Mouse (Mus musculus): ENCODE measurements around the gene Wdr66.

The Wdr66 gene

GRCm38 (mm10) chr5:123270917-123271316, 19.0 kb downstream of the Wdr66 start:
- DNase-seq (ENCODE audit: low read depth, low spot score), result no peak

GRCm38 (mm10) chr5:123272927-123273326, 21.0 kb downstream of the Wdr66 start:
- no peak for DNase-seq (ENCODE audit: low read depth, low spot score)

- no peak for DNase-seq (ENCODE audit: low read depth, low spot score)
Measured at GRCm38 (mm10) chr5:123276636-123277341, 24.9 kb downstream of the Wdr66 start.

- DNase-seq (ENCODE audit: low read depth, low spot score), result no peak
Measured at GRCm38 (mm10) chr5:123277342-123277701, 25.4 kb downstream of the Wdr66 start.

GRCm38 (mm10) chr5:123277704-123278103, 25.8 kb downstream of the Wdr66 start:
- DNase-seq (ENCODE audit: low read depth, low spot score), result no peak

- DNase-seq (ENCODE audit: low read depth, low spot score), result no peak
Measured at GRCm38 (mm10) chr5:123279248-123279647, 27.3 kb downstream of the Wdr66 start.

GRCm38 (mm10) chr5:123281336-123282136, 29.6 kb downstream of the Wdr66 start:
- DNase-seq (ENCODE audit: low read depth, low spot score), result no peak

GRCm38 (mm10) chr5:123285174-123285573, 33.3 kb downstream of the Wdr66 start:
- no peak for DNase-seq (ENCODE audit: low read depth, low spot score)

GRCm38 (mm10) chr5:123288079-123288478, 36.2 kb downstream of the Wdr66 start:
- no peak for DNase-seq (ENCODE audit: low read depth, low spot score)

GRCm38 (mm10) chr5:123294653-123295052, 42.8 kb downstream of the Wdr66 start:
- DNase-seq (ENCODE audit: low read depth, low spot score), result no peak

- no peak for DNase-seq (ENCODE audit: low read depth, low spot score)
Measured at GRCm38 (mm10) chr5:123296224-123296806, 44.4 kb downstream of the Wdr66 start.

GRCm38 (mm10) chr5:123296972-123297754, 45.3 kb downstream of the Wdr66 start:
- no peak for DNase-seq (ENCODE audit: low read depth, low spot score)

- DNase-seq (ENCODE audit: low read depth, low spot score), result no peak
Measured at GRCm38 (mm10) chr5:123297830-123298229, 45.9 kb downstream of the Wdr66 start.

GRCm38 (mm10) chr5:123298526-123298925, 46.6 kb downstream of the Wdr66 start:
- no peak for DNase-seq (ENCODE audit: low read depth, low spot score)

- no peak for DNase-seq (ENCODE audit: low read depth, low spot score)
Measured at GRCm38 (mm10) chr5:123300496-123301034, 48.7 kb downstream of the Wdr66 start.

GRCm38 (mm10) chr5:123301780-123302521, 50.0 kb downstream of the Wdr66 start:
- DNase-seq (ENCODE audit: low read depth, low spot score), result no peak

- no peak for DNase-seq (ENCODE audit: low read depth, low spot score)
Measured at GRCm38 (mm10) chr5:123307630-123308282, 55.9 kb downstream of the Wdr66 start.

GRCm38 (mm10) chr5:123309816-123310215, 57.9 kb downstream of the Wdr66 start:
- DNase-seq (ENCODE audit: low read depth, low spot score), result no peak

GRCm38 (mm10) chr5:123310221-123310620, 58.3 kb downstream of the Wdr66 start:
- DNase-seq (ENCODE audit: low read depth, low spot score), result no peak

GRCm38 (mm10) chr5:123313058-123313630, 61.2 kb downstream of the Wdr66 start:
- DNase-seq (ENCODE audit: low read depth, low spot score), result no peak

All from forelimb bud, embryonic 11.5 days (tissue).